Mouse (Mus musculus) kidney, postnatal 0 days (tissue): ENCODE data around the gene Ccdc92b. TPM values are rescaled to one million over a fixed set of nuclear protein-coding genes. Genes with fewer than 3 reads are reported as not detected.

Experiments used
- ATAC-seq: fragments of 200-750 bp; cut with Nextera tagmentation; replicated peaks from 2 replicates; pipeline ENCODE4 v1.8.0; 2017; ENCODE audit warnings: low read depth, moderate number of reproducible peaks, moderate TSS enrichment, moderate library complexity; ENCODE audit not compliant: low FRiP score
- DNase-seq: peaks from one replicate; pipeline ENCODE4 v3.0.0-alpha.2; 2016; ENCODE audit warnings: low spot score
- H3K27ac ChIP-seq: fragments of 300-500 bp; sonication (generic); 2 replicates; pipeline ENCODE4 v1.5.1; 2014; ENCODE audit warnings: mild to moderate bottlenecking
- H3K27me3 ChIP-seq: fragments of 300-500 bp; sonication (generic); 2 replicates; pipeline ENCODE4 v1.6.1; 2014; ENCODE audit warnings: low read length, mixed read lengths; ENCODE audit not compliant: insufficient read depth
- H3K36me3 ChIP-seq: fragments of 300-500 bp; sonication (generic); 2 replicates; pipeline ENCODE4 v1.6.1; 2014; ENCODE audit warnings: low read length, mixed read lengths; ENCODE audit not compliant: insufficient read depth
- H3K4me1 ChIP-seq: fragments of 300-500 bp; sonication (generic); replicated peaks from 2 replicates; pipeline ENCODE4 v1.6.1; 2014; ENCODE audit warnings: antibody characterized with exemption, low read length, mixed read lengths; ENCODE audit not compliant: insufficient read depth
- H3K4me2 ChIP-seq: fragments of 300-500 bp; sonication (generic); 2 replicates; pipeline ENCODE4 v1.6.1; 2014; ENCODE audit warnings: mild to moderate bottlenecking, low read length, moderate library complexity, mixed read lengths
- H3K4me3 ChIP-seq: fragments of 300-500 bp; sonication (generic); replicated peaks from 2 replicates; pipeline ENCODE4 v1.5.1; 2014; ENCODE audit warnings: low read depth, low read length
- H3K9ac ChIP-seq: fragments of 300-500 bp; sonication (generic); 2 replicates; pipeline ENCODE4 v1.6.1; 2014; ENCODE audit warnings: low read depth, low read length
- H3K9me3 ChIP-seq: fragments of 300-500 bp; sonication (generic); replicated peaks from 2 replicates; pipeline ENCODE4 v1.6.1; 2016; ENCODE audit warnings: low read length, inconsistent platforms, mixed read lengths
- CTCF ChIP-seq: IDR thresholded peaks from 2 replicates; pipeline ENCODE4 v1.5.1; 2016; ENCODE audit warnings: antibody characterized with exemption, low read depth, mild to moderate bottlenecking, moderate library complexity
- WGBS: fragments of 180-500 bp; shearing (Covaris S2); extraction: QIAGEN DNeasy Blood & Tissue Kit; methylation state at CpG from one replicate; pipeline ENCODE4 v1.1.7; 2014; 5-methylcytosine and 5-hydroxymethylcytosine counted together
- polyA plus RNA-seq: library from polyadenylated mRNA; unstranded; fragments of >200 nt; fragmentation: Nextera tagmentation; extraction: Ambion mirVana; gene quantifications from 2 replicates; pipeline ENCODE4 v1.2.1, GENCODE M21; 2015

Ccdc92b gene
- polyA plus RNA-seq, 1 experiment from 2014 or later, result 0.33 TPM

DNA sequence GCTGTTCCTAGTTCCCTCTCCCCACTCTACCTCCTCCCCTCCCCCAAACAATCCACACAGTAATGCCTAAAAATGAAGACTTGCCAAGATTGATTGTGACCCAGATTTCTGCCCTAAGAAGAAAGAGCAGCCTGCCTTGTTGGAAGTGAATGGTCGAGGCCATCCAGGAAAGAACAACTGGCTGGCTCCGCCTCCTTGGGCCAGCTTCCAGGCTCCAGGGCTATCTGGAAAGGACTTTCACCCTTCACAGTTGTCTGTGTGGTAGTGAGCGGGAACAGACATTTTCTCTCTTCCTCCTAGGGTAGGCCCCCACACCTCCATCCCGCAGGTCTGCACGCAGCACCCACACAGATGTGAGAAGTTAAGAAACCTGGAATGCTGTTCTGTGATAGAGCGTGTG is 4.3 kb downstream of the Ccdc92b start:
- Histone ChIP-seq H3K4me3 (no peak overlapping the region), H3K9me3 (no peaks in the 10 kb centered on the region), H3K4me1 (no peaks in the 10 kb centered on the region), H3K9ac (no peak overlapping the region), H3K36me3 (no peaks in the 10 kb centered on the region), H3K27ac (no peak overlapping the region), H3K27me3 (peaks cover 14% of the 10 kb centered on the region), H3K4me2 (no peak overlapping the region)
- no peak for DNase-seq
- WGBS, result 62% methylated on average over 6 of the region's 6 CpGs
- TF ChIP-seq CTCF, result no peak
- ATAC-seq, result no peak

DNA sequence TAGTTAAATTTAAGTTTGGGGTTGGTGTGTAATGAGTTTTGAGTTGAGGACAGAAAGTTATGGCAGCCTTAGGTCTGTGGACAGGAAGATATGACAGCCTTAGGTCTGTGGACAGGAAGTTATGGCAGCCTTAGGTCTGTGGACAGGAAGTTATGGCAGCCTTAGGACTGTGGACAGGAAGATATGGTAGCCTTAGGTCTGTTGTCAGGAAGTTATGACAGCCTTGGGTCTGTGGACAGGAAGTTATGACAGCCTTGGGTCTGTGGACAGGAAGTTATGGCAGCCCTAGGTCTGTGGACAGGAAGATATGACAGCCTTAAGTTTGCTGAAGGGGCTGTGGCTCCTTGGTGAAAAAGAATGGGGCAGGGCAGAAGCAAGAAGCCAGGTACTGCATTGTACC is 5.9 kb downstream of the Ccdc92b start:
- ATAC-seq (no peak), DNase-seq (no peak)
- TF ChIP-seq CTCF, result no peak
- Histone ChIP-seq H3K9ac (no peak overlapping the region), H3K4me2 (no peak overlapping the region), H3K9me3 (no peaks in the 10 kb centered on the region), H3K4me3 (no peak overlapping the region), H3K27me3 (peaks cover 6% of the 10 kb centered on the region), H3K4me1 (no peaks in the 10 kb centered on the region), H3K27ac (no peak overlapping the region), H3K36me3 (no peaks in the 10 kb centered on the region)

- no peak overlapping the region for H3K27ac ChIP-seq
- H3K4me3 ChIP-seq, result no peak overlapping the region
- H3K4me2 ChIP-seq, result no peak overlapping the region
- no peak for TF ChIP-seq CTCF
- ATAC-seq (no peak), DNase-seq (no peak)
- WGBS, result 69% methylated on average over 3 of the region's 3 CpGs
- H3K27me3 ChIP-seq, result no peaks in the 10 kb centered on the region
- no peaks in the 10 kb centered on the region for H3K4me1 ChIP-seq
- no peak overlapping the region for H3K9ac ChIP-seq
- H3K9me3 ChIP-seq, result no peaks in the 10 kb centered on the region
- H3K36me3 ChIP-seq, result no peaks in the 10 kb centered on the region
Observed at GRCm38 (mm10) chr11:74627481-74627880, 8.1 kb downstream of the Ccdc92b start.

DNA sequence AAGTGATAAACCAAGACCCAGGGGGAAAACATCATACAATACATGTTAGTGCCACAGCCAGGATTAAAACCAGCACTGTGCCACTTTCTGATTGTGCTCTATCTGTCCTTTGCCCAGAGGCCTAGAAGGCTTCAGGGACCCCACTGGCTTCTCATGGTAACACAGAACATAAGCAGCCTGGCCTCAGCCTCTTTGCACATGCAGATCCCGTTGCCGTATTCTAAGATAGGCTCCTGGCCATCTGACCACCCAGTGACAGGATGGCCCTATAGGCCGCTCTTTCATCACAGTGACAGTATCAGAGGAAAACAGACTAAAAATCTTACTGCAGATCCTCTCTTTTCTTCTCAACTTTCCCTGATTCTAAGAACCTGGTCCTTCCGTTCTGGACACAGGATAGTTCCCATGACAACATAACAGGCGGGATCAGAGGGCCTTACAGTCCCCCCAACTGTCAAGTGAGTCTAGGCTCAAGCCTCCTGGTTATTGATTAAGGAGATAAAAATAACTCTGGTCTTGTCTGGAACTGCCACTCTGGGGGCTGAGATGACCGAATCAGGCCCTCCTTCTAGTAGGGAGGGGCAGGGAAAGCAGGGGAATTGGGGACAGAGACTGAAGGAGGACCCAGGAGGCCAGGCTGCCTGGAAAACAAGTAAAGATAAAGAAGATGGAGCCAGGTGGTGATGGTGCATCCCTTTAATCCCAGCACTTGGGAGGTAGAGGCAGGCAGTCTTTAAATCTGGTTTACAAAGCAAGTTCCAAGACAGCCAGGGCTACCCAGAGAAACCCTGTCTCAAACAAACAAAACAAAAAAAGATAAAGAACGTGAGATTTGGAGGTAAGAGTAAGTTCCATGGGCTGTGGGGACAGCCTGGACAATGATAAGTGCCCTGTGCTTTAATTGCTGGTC is 12.7 kb downstream of the Ccdc92b start:
- DNase-seq, result no peak
- H3K4me1 ChIP-seq, result no peaks in the 10 kb centered on the region
- H3K4me3 ChIP-seq, result no peak overlapping the region
- H3K9ac ChIP-seq, result no peak overlapping the region
- no peak for ATAC-seq
- no peak overlapping the region for H3K4me2 ChIP-seq
- H3K27me3 ChIP-seq, result no peaks in the 10 kb centered on the region
- 74% methylated on average over 7 of the region's 7 CpGs for WGBS
- no peaks in the 10 kb centered on the region for H3K36me3 ChIP-seq
- no peak for TF ChIP-seq CTCF
- no peak overlapping the region for H3K27ac ChIP-seq
- no peaks in the 10 kb centered on the region for H3K9me3 ChIP-seq

- 69% methylated on average over 5 of the region's 5 CpGs for WGBS
- no peak overlapping the region for H3K27ac ChIP-seq
- no peak for ATAC-seq
- H3K9me3 ChIP-seq, result no peaks in the 10 kb centered on the region
- no peak overlapping the region for H3K9ac ChIP-seq
- H3K4me1 ChIP-seq, result peaks cover 11% of the 10 kb centered on the region; the same call in 1 of the 2 replicates
- peak; percentile 94 for DNase-seq
- no peaks in the 10 kb centered on the region for H3K36me3 ChIP-seq
- no peak overlapping the region for H3K4me3 ChIP-seq
- H3K4me2 ChIP-seq, result no peak overlapping the region
- peak; percentile 97 for TF ChIP-seq CTCF
- H3K27me3 ChIP-seq, result no peaks in the 10 kb centered on the region
Observed at GRCm38 (mm10) chr11:74634490-74635275, 15.3 kb downstream of the Ccdc92b start.

- TF ChIP-seq CTCF, result no peak
- Histone ChIP-seq H3K27ac (0 out of 2 replicates have a peak overlapping the region, but pooled peaks have one; percentile 86), H3K9me3 (no peaks in the 10 kb centered on the region), H3K9ac (peak overlapping the region; percentile 75), H3K4me2 (peak overlapping the region; percentile 81), H3K4me1 (peaks cover 11% of the 10 kb centered on the region; the same call in 1 of the 2 replicates), H3K27me3 (no peaks in the 10 kb centered on the region), H3K4me3 (peak overlapping the region; percentile 66), H3K36me3 (no peaks in the 10 kb centered on the region)
- no peak for ATAC-seq
- 18% methylated on average over 8 of the region's 8 CpGs for WGBS
- DNase-seq, result no peak
Observed at GRCm38 (mm10) chr11:74637486-74637885, 18.1 kb downstream of the Ccdc92b start.
